Mouse (Mus musculus): Measurements from ENCODE around the gene Fgd3. TPM values are rescaled to one million over a fixed set of nuclear protein-coding genes. Genes with fewer than 3 reads are reported as not detected.

The Fgd3 gene
- polyA plus RNA-seq, 1 experiment = not detected

- 87% methylated on average over 14 of the region's 14 CpGs for WGBS
- Histone ChIP-seq H3K27ac (ENCODE audit: insufficient read depth, low read depth, low read length) (no peak overlapping the region), H3K4me1 (ENCODE audit: control insufficient read depth, insufficient read depth, low read length) (peaks cover 10% of the 10 kb centered on the region; the same call in 1 of the 2 replicates), H3K4me3 (ENCODE audit: insufficient read depth, low read depth, low read length) (no peak overlapping the region)
- TF ChIP-seq POLR2A (IDR thresholded peaks at IDR 0.05; ENCODE audit: insufficient read depth, low read depth, low read length) (no peak), CTCF (IDR thresholded peaks at IDR 0.05; ENCODE audit: insufficient read depth, low read depth, low read length) (no peak)
These were observed 21.4 kb downstream of the Fgd3 start for GRCm38 (mm10) chr13:49298514-49299381.

- TF ChIP-seq CTCF (IDR thresholded peaks at IDR 0.05; ENCODE audit: insufficient read depth, low read depth, low read length) (no peak), POLR2A (IDR thresholded peaks at IDR 0.05; ENCODE audit: insufficient read depth, low read depth, low read length) (no peak)
- Histone ChIP-seq H3K4me3 (ENCODE audit: insufficient read depth, low read depth, low read length) (no peak overlapping the region), H3K27ac (ENCODE audit: insufficient read depth, low read depth, low read length) (no peak overlapping the region), H3K4me1 (ENCODE audit: control insufficient read depth, insufficient read depth, low read length) (peaks cover 10% of the 10 kb centered on the region; the same call in 1 of the 2 replicates)
- 85% methylated on average over 7 of the region's 7 CpGs for WGBS
These were observed 23.8 kb downstream of the Fgd3 start for GRCm38 (mm10) chr13:49296270-49296669.

GRCm38 (mm10) chr13:49294108-49294507 is 26.0 kb downstream of the Fgd3 start:
- Histone ChIP-seq H3K4me1 (ENCODE audit: control insufficient read depth, insufficient read depth, low read length) (peaks cover 10% of the 10 kb centered on the region; the same call in 1 of the 2 replicates), H3K4me3 (ENCODE audit: insufficient read depth, low read depth, low read length) (no peak overlapping the region), H3K27ac (ENCODE audit: insufficient read depth, low read depth, low read length) (no peak overlapping the region)
- TF ChIP-seq CTCF (IDR thresholded peaks at IDR 0.05; ENCODE audit: insufficient read depth, low read depth, low read length) = no peak
- TF ChIP-seq POLR2A (IDR thresholded peaks at IDR 0.05; ENCODE audit: insufficient read depth, low read depth, low read length) = no peak
- 85% methylated on average over 9 of the region's 9 CpGs for WGBS

- Histone ChIP-seq H3K4me3 (ENCODE audit: insufficient read depth, low read depth, low read length) (no peak overlapping the region), H3K4me1 (ENCODE audit: control insufficient read depth, insufficient read depth, low read length) (0 out of 2 replicates have a peak, but pooled peaks cover 6% of the 10 kb centered on the region), H3K27ac (ENCODE audit: insufficient read depth, low read depth, low read length) (no peak overlapping the region)
- WGBS = 94% methylated on average over 6 of the region's 6 CpGs
- no peak for TF ChIP-seq POLR2A (IDR thresholded peaks at IDR 0.05; ENCODE audit: insufficient read depth, low read depth, low read length)
- TF ChIP-seq CTCF (IDR thresholded peaks at IDR 0.05; ENCODE audit: insufficient read depth, low read depth, low read length) = no peak
These were observed 28.2 kb downstream of the Fgd3 start for GRCm38 (mm10) chr13:49291949-49292348.

- no peak overlapping the region for H3K27ac ChIP-seq (ENCODE audit: insufficient read depth, low read depth, low read length)
- TF ChIP-seq CTCF (IDR thresholded peaks at IDR 0.05; ENCODE audit: insufficient read depth, low read depth, low read length) (no peak), POLR2A (IDR thresholded peaks at IDR 0.05; ENCODE audit: insufficient read depth, low read depth, low read length) (no peak)
- no peak overlapping the region for H3K4me3 ChIP-seq (ENCODE audit: insufficient read depth, low read depth, low read length)
- 56% methylated on average over 1 of the region's 1 CpGs for WGBS
- 0 out of 2 replicates have a peak, but pooled peaks cover 3% of the 10 kb centered on the region for H3K4me1 ChIP-seq (ENCODE audit: control insufficient read depth, insufficient read depth, low read length)
These were observed 28.7 kb downstream of the Fgd3 start for GRCm38 (mm10) chr13:49291398-49291797.

GRCm38 (mm10) chr13:49287224-49287623 is 32.9 kb downstream of the Fgd3 start:
- 87% methylated on average over 6 of the region's 6 CpGs for WGBS

GRCm38 (mm10) chr13:49286750-49287149 is 33.4 kb downstream of the Fgd3 start:
- no peak overlapping the region for H3K27ac ChIP-seq (ENCODE audit: insufficient read depth, low read depth, low read length)
- H3K4me1 ChIP-seq (ENCODE audit: control insufficient read depth, insufficient read depth, low read length) = no peaks in the 10 kb centered on the region
- 82% methylated on average over 3 of the region's 3 CpGs for WGBS
- H3K4me3 ChIP-seq (ENCODE audit: insufficient read depth, low read depth, low read length) = no peak overlapping the region
- TF ChIP-seq CTCF (IDR thresholded peaks at IDR 0.05; ENCODE audit: insufficient read depth, low read depth, low read length) = no peak
- no peak for TF ChIP-seq POLR2A (IDR thresholded peaks at IDR 0.05; ENCODE audit: insufficient read depth, low read depth, low read length)

More at GRCm38 (mm10) chr13:49287224-49287623, 32.9 kb downstream of the Fgd3 start:
- H3K4me3 ChIP-seq (ENCODE audit: insufficient read depth, low read depth, low read length) = no peak overlapping the region
- H3K4me1 ChIP-seq (ENCODE audit: control insufficient read depth, insufficient read depth, low read length) = no peaks in the 10 kb centered on the region
- TF ChIP-seq POLR2A (IDR thresholded peaks at IDR 0.05; ENCODE audit: insufficient read depth, low read depth, low read length) = no peak
- TF ChIP-seq CTCF (IDR thresholded peaks at IDR 0.05; ENCODE audit: insufficient read depth, low read depth, low read length) = no peak
- H3K27ac ChIP-seq (ENCODE audit: insufficient read depth, low read depth, low read length) = no peak overlapping the region

- WGBS = 71% methylated on average over 9 of the region's 9 CpGs
- no peaks in the 10 kb centered on the region for H3K4me1 ChIP-seq (ENCODE audit: control insufficient read depth, insufficient read depth, low read length)
- no peak overlapping the region for H3K27ac ChIP-seq (ENCODE audit: insufficient read depth, low read depth, low read length)
- no peak overlapping the region for H3K4me3 ChIP-seq (ENCODE audit: insufficient read depth, low read depth, low read length)
- TF ChIP-seq POLR2A (IDR thresholded peaks at IDR 0.05; ENCODE audit: insufficient read depth, low read depth, low read length) (no peak), CTCF (IDR thresholded peaks at IDR 0.05; ENCODE audit: insufficient read depth, low read depth, low read length) (no peak)
These were observed 36.4 kb downstream of the Fgd3 start for GRCm38 (mm10) chr13:49283686-49284085.

- TF ChIP-seq POLR2A (IDR thresholded peaks at IDR 0.05; ENCODE audit: insufficient read depth, low read depth, low read length) (no peak), CTCF (IDR thresholded peaks at IDR 0.05; ENCODE audit: insufficient read depth, low read depth, low read length) (no peak)
- no peaks in the 10 kb centered on the region for H3K4me1 ChIP-seq (ENCODE audit: control insufficient read depth, insufficient read depth, low read length)
- H3K27ac ChIP-seq (ENCODE audit: insufficient read depth, low read depth, low read length) = no peak overlapping the region
- no peak overlapping the region for H3K4me3 ChIP-seq (ENCODE audit: insufficient read depth, low read depth, low read length)
- WGBS = 76% methylated on average over 2 of the region's 2 CpGs
These were observed 37.9 kb downstream of the Fgd3 start for GRCm38 (mm10) chr13:49282168-49282567.
